Comparison of ENCODE assay signal across 21 mouse cellular contexts in genomic region chr11:51860666-51861065, GRCm38 (mm10). TPM values are rescaled to one million over a fixed set of nuclear protein-coding genes. Genes with fewer than 3 reads are reported as not detected.
DNase-seq lines count a peak whose midpoint lies in the region; ATAC-seq and TF ChIP-seq lines count a peak whose summit lies in the region.
"Had no signal": no experiment of that assay in that cellular context is flagged by ENCODE, and none has a peak within 500 bp of the region (broad histone marks: within the 10 kb centered on the region; RNA-seq: fewer than 3 reads in every experiment).

No protein-coding gene starts in this region.

- no peak for TF ChIP-seq POLR2A in liver, adult 2 months (IDR thresholded peaks at IDR 0.05; ENCODE audit: extremely low read depth, insufficient read depth, low read length)

- TF ChIP-seq CTCF in liver, adult 2 months (IDR thresholded peaks at IDR 0.05; ENCODE audit: low read depth, low read length), result no peak

- no peak for ATAC-seq in liver, embryonic 12.5 days
- no peak for ATAC-seq in midbrain, embryonic 11.5 days (ENCODE audit: low FRiP score)
- ATAC-seq in midbrain, embryonic 13.5 days, result no peak
- ATAC-seq: activated CD4-positive, CD25-positive, alpha-beta regulatory T cell, adult 4 months; CD4-positive, CD25-positive, alpha-beta regulatory T cell, adult 4 months; Patski had no signal

- no peak overlapping the region for H3K27ac ChIP-seq in liver, adult 2 months (replicated peaks; ENCODE audit: insufficient read depth, low read depth, low read length)
- H3K27ac ChIP-seq in liver, embryonic 12.5 days, result no peak overlapping the region
- no peak overlapping the region for H3K27ac ChIP-seq in midbrain, embryonic 11.5 days (ENCODE audit: low read depth, low read length)
- no peak overlapping the region for H3K27ac ChIP-seq in midbrain, embryonic 13.5 days

- H3K79me2 ChIP-seq in liver, adult 2 months (ENCODE audit: control insufficient read depth, insufficient read depth, low read length), result no peaks in the 10 kb centered on the region

- H3K4me1 ChIP-seq in liver, adult 2 months (ENCODE audit: control insufficient read depth, insufficient read depth, low read length), result peaks cover 12% of the 10 kb centered on the region
- peaks cover 22% of the 10 kb centered on the region for H3K4me1 ChIP-seq in liver, embryonic 12.5 days
- peaks cover 13% of the 10 kb centered on the region for H3K4me1 ChIP-seq in midbrain, embryonic 11.5 days (ENCODE audit: control insufficient read depth, insufficient read depth, low read length)
- peaks cover 29% of the 10 kb centered on the region for H3K4me1 ChIP-seq in midbrain, embryonic 13.5 days (replicated peaks)

- H3K27me3 ChIP-seq in liver, adult 2 months (ENCODE audit: control insufficient read depth, insufficient read depth, low read length), result no peaks in the 10 kb centered on the region
- H3K27me3 ChIP-seq in liver, embryonic 12.5 days (replicated peaks), result peaks cover 63% of the 10 kb centered on the region
- H3K27me3 ChIP-seq in midbrain, embryonic 11.5 days (ENCODE audit: control insufficient read depth, insufficient read depth, low read length), result peaks cover 23% of the 10 kb centered on the region
- H3K27me3 ChIP-seq in midbrain, embryonic 13.5 days, result peaks cover 34% of the 10 kb centered on the region
- H3K27me3 ChIP-seq: CH12.LX, Patski had no signal

- 53% methylated on average over 8 of the region's 8 CpGs for WGBS in liver, adult 2 months
- WGBS in liver, embryonic 12.5 days (ENCODE audit: insufficient replicate concordance), result 75% methylated on average over 8 of the region's 8 CpGs
- 88% methylated on average over 8 of the region's 8 CpGs for WGBS in midbrain, embryonic 11.5 days
- WGBS in midbrain, embryonic 13.5 days, result 88% methylated on average over 8 of the region's 8 CpGs

- H3K9me3 ChIP-seq in liver, embryonic 12.5 days (replicated peaks), result no peaks in the 10 kb centered on the region
- H3K9me3 ChIP-seq in midbrain, embryonic 11.5 days (ENCODE audit: control insufficient read depth, low read length), result no peaks in the 10 kb centered on the region
- H3K9me3 ChIP-seq in midbrain, embryonic 13.5 days, result no peaks in the 10 kb centered on the region
- H3K9me3 ChIP-seq: G1E had no signal

- DNase-seq in adrenal gland, adult 2 months, result peak; percentile 22
- no peak for DNase-seq in adrenal gland, postnatal 4 days (ENCODE audit: low spot score in 2 of 2)
- peak; percentile 67 for DNase-seq in liver, adult 2 months (ENCODE audit: extremely low read depth, low read depth, low spot score)
- DNase-seq in midbrain, embryonic 11.5 days (ENCODE audit: low spot score, missing footprints), result peak; percentile 61
- DNase-seq: adrenal gland, adult 8-10 months; adrenal gland, postnatal 10 days; adrenal gland, postnatal 14 days; adrenal gland, postnatal 25 days; B cell, adult 2 months; cerebellum, adult 11 months; cerebellum, adult 11-12 months; cerebellum, adult 18-20 months; cerebellum, adult 2 months; cerebellum, adult 8-10 months had no signal

- no peaks in the 10 kb centered on the region for H3K36me3 ChIP-seq in liver, adult 2 months (ENCODE audit: control insufficient read depth, insufficient read depth, low read length)
- H3K36me3 ChIP-seq in liver, embryonic 12.5 days, result no peaks in the 10 kb centered on the region
- H3K36me3 ChIP-seq in midbrain, embryonic 11.5 days (ENCODE audit: control insufficient read depth, insufficient read depth, low read length), result no peaks in the 10 kb centered on the region
- no peaks in the 10 kb centered on the region for H3K36me3 ChIP-seq in midbrain, embryonic 13.5 days
- H3K36me3 ChIP-seq: G1E had no signal

- no peak overlapping the region for H3K9ac ChIP-seq in liver, adult 2 months (ENCODE audit: low read depth, low read length)
- H3K9ac ChIP-seq in liver, embryonic 12.5 days, result no peak overlapping the region
- no peak overlapping the region for H3K9ac ChIP-seq in midbrain, embryonic 11.5 days (ENCODE audit: low read length)
- no peak overlapping the region for H3K9ac ChIP-seq in midbrain, embryonic 13.5 days (replicated peaks)

- H3K4me2 ChIP-seq in liver, embryonic 12.5 days, result no peak overlapping the region
- H3K4me2 ChIP-seq in midbrain, embryonic 11.5 days, result no peak overlapping the region
- H3K4me2 ChIP-seq in midbrain, embryonic 13.5 days (replicated peaks), result no peak overlapping the region

- H3K4me3 ChIP-seq in liver, adult 2 months (ENCODE audit: insufficient read depth, low read depth, low read length), result no peak overlapping the region
- no peak overlapping the region for H3K4me3 ChIP-seq in liver, embryonic 12.5 days
- no peak overlapping the region for H3K4me3 ChIP-seq in midbrain, embryonic 11.5 days (ENCODE audit: low read depth, low read length)
- H3K4me3 ChIP-seq in midbrain, embryonic 13.5 days (replicated peaks), result no peak overlapping the region

RNA-seq across cellular contexts. Expression of gene Jade2, which starts 3.2 kb away (rescaled TPM):
- total RNA-seq in adrenal gland, adult 2 months (2021), result 10 to 100 TPM; 13.7 to 21.8 TPM
- 12.8 and 13.0 TPM in 2 replicates for polyA plus RNA-seq in adrenal gland, adult 2 months (2012; rRNA removed)
- 10 to 100 TPM; 16.0 to 16.2 TPM for total RNA-seq in adrenal gland, postnatal 4 days (2021)
- total RNA-seq in liver, adult 2 months (2014; rRNA removed), result 2.7 and 3.7 TPM in 2 replicates
- polyA plus RNA-seq in liver, adult 2 months (2012; rRNA removed), result 3.6 and 4.1 TPM in 2 replicates
- 0.92 and 0.95 TPM in 2 replicates for polyA plus RNA-seq in liver, embryonic 12.5 days (2016; fragmentation: Nextera tagmentation; extraction: Ambion mirVana)
- polyA plus RNA-seq in midbrain, embryonic 11.5 days (2014; fragmentation: Nextera tagmentation; extraction: Ambion mirVana), result 0.20 and 0.22 TPM in 2 replicates
- polyA plus RNA-seq in midbrain, embryonic 13.5 days (2015; fragmentation: Nextera tagmentation; extraction: Ambion mirVana), result 0.31 and 0.32 TPM in 2 replicates

Comparison
In these comparisons a context has a peak if more than half of its experiments do, and no peak if none do; other contexts are left out.
1. DNase-seq: peak in adrenal gland, adult 2 months (single experiment), liver, adult 2 months (single experiment) and midbrain, embryonic 11.5 days (single experiment); none in adrenal gland, postnatal 4 days (0 of 2).